Mouse (Mus musculus) monocyte, adult 5-6 weeks (primary cell): ENCODE data around the gene Zfyve21. TPM values are rescaled to one million over a fixed set of nuclear protein-coding genes. Genes with fewer than 3 reads are reported as not detected.

Experiments
- ATAC-seq: fragments of 153-309, 156-312 bp; replicated peaks from 2 replicates; pipeline ENCODE4 v1.8.0; 2017; ENCODE audit warnings: mild to moderate bottlenecking; ENCODE audit not compliant: low TSS enrichment, insufficient number of reproducible peaks, severe bottlenecking, poor library complexity, low FRiP score
- total RNA-seq: library from RNA; stranded (forward); fragments of 200-1000, 200-491, 200-594 nt; gene quantifications from 3 replicates; pipeline ENCODE4 v1.2.3, GENCODE M21; 2017

Zfyve21 gene
- total RNA-seq, 1 experiment from 2014 or later: 1.0 TPM

GRCm38 (mm10) chr12:111795180-111795895 lies 18.6 kb upstream of the Zfyve21 start:
- ATAC-seq: no peak

- no peak for ATAC-seq
These were observed 16.7 kb upstream of the Zfyve21 start for GRCm38 (mm10) chr12:111797251-111797650.

- ATAC-seq: no peak
These were observed 15.5 kb upstream of the Zfyve21 start for GRCm38 (mm10) chr12:111798493-111798892.

GRCm38 (mm10) chr12:111800459-111801183 lies 13.3 kb upstream of the Zfyve21 start:
- ATAC-seq: no peak

GRCm38 (mm10) chr12:111803538-111803937 lies 10.4 kb upstream of the Zfyve21 start:
- ATAC-seq: no peak

GRCm38 (mm10) chr12:111808775-111809174 lies 5.2 kb upstream of the Zfyve21 start:
- no peak for ATAC-seq

- peak; percentile 24; the same call in 1 of the 2 replicates for ATAC-seq
These were observed 4.2 kb upstream of the Zfyve21 start for GRCm38 (mm10) chr12:111809762-111810161.

GRCm38 (mm10) chr12:111812075-111812474 lies 1.9 kb upstream of the Zfyve21 start:
- no peak for ATAC-seq

- ATAC-seq: no peak
These were observed 1.4 kb upstream of the Zfyve21 start for GRCm38 (mm10) chr12:111812611-111813010.

- no peak for ATAC-seq
These were observed 732 bp upstream of the Zfyve21 start for GRCm38 (mm10) chr12:111813111-111813765.

- no peak for ATAC-seq
These were observed 1.1 kb downstream of the Zfyve21 start for GRCm38 (mm10) chr12:111814769-111815762.

- no peak for ATAC-seq
These were observed 2.6 kb downstream of the Zfyve21 start for GRCm38 (mm10) chr12:111816528-111816927.

GRCm38 (mm10) chr12:111816967-111817366 lies 3.0 kb downstream of the Zfyve21 start:
- ATAC-seq: no peak

GRCm38 (mm10) chr12:111817991-111818390 lies 4.0 kb downstream of the Zfyve21 start:
- no peak for ATAC-seq

- no peak for ATAC-seq
These were observed 6.0 kb downstream of the Zfyve21 start for GRCm38 (mm10) chr12:111819936-111820335.

- no peak for ATAC-seq
These were observed 6.7 kb downstream of the Zfyve21 start for GRCm38 (mm10) chr12:111820708-111821107.

- no peak for ATAC-seq
These were observed 8.0 kb downstream of the Zfyve21 start for GRCm38 (mm10) chr12:111821931-111822330.

- ATAC-seq: no peak
These were observed 13.6 kb downstream of the Zfyve21 start for GRCm38 (mm10) chr12:111827556-111827955.
